Comparison of ENCODE assay signal across 28 mouse cellular contexts in the genomic region with DNA sequence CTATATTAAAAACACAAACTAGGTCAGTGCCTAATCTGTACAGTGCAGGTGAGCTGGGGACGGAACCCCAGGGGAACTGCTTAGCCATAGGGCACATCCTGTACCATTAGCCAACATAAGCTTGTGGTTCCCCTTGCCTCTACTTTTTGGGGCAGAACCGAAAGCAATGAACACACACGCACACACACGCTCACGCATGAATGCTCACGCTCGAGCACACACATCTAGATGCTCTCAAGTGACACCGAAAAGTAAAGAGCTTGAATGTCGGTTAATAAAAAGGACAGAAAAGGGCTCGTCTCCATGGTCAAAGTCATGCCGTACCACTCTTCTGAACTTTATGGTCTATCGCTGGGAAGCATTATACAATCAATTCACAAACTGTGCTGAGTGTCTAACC. TPM values are rescaled to one million over a fixed set of nuclear protein-coding genes. Genes with fewer than 3 reads are reported as not detected.
DNase-seq lines count a peak whose midpoint lies in the region; ATAC-seq and TF ChIP-seq lines count a peak whose summit lies in the region.
"Had no signal": no experiment of that assay in that cellular context is flagged by ENCODE, and none has a peak within 500 bp of the region (broad histone marks: within the 10 kb centered on the region; RNA-seq: fewer than 3 reads in every experiment).

No protein-coding gene starts in this region.

- TF ChIP-seq POLR2A in CH12.LX (IDR thresholded peaks at IDR 0.05; ENCODE audit: low read depth, low read length), result no peak

- dilution Hi-C loops in CH12.LX (cut with MboI; ENCODE audit: extremely low pct_ligation_motif_present, extremely low pct_unique_long_range_greater_than_20kb, low sequenced_read_pairs), result no loop called here

- peaks cover 7 to 13% of the 10 kb centered on the region in 2 experiments for H3K4me1 ChIP-seq in CH12.LX (ENCODE audit: control insufficient read depth in 1 of 2, insufficient read depth in 2 of 2)
- no peaks in the 10 kb centered on the region for H3K4me1 ChIP-seq in forebrain, postnatal 0 days (ENCODE audit: insufficient read depth)
- H3K4me1 ChIP-seq in midbrain, embryonic 10.5 days, result no peaks in the 10 kb centered on the region
- H3K4me1 ChIP-seq: embryonic facial prominence, embryonic 13.5 days; embryonic facial prominence, embryonic 15.5 days; forebrain, embryonic 13.5 days; forebrain, embryonic 15.5 days had no signal

- DNase-seq in A20 (ENCODE audit: low read depth, low spot score), result peak; percentile 58
- no peak for DNase-seq in CH12.LX (ENCODE audit: extremely low read depth)
- DNase-seq in splenic B cell, adult 2 months (ENCODE audit: low read depth, low spot score), result peak; percentile 19
- no peak for DNase-seq in urinary bladder, postnatal 4 days (ENCODE audit: low spot score in 2 of 2)
- DNase-seq in forebrain, postnatal 0 days, result no peak
- no peak for DNase-seq in midbrain, embryonic 10.5 days (ENCODE audit: low spot score)
- DNase-seq: adrenal gland, adult 2 months; adrenal gland, postnatal 10 days; adrenal gland, postnatal 25 days; cerebellum, adult 11 months; cerebellum, adult 18-20 months; cerebellum, adult 8-10 months; cerebellum, adult 9-11 months; cerebellum, postnatal 14 days; cerebellum, postnatal 36 days; embryo, embryonic 11 days had no signal

- H3K9me3 ChIP-seq in CH12.LX (replicated peaks; ENCODE audit: low read length), result no peaks in the 10 kb centered on the region
- H3K9me3 ChIP-seq in forebrain, postnatal 0 days (ENCODE audit: low read length), result no peaks in the 10 kb centered on the region
- no peaks in the 10 kb centered on the region for H3K9me3 ChIP-seq in midbrain, embryonic 10.5 days (replicated peaks)
- H3K9me3 ChIP-seq: embryonic facial prominence, embryonic 13.5 days; embryonic facial prominence, embryonic 15.5 days; forebrain, embryonic 13.5 days; forebrain, embryonic 15.5 days had no signal

- no peak overlapping the region for H3K27ac ChIP-seq in CH12.LX (ENCODE audit: insufficient read depth, low read depth)
- H3K27ac ChIP-seq in forebrain, postnatal 0 days (ENCODE audit: low read depth, low read length), result no peak overlapping the region
- H3K27ac ChIP-seq in midbrain, embryonic 10.5 days (replicated peaks), result no peak overlapping the region
- H3K27ac ChIP-seq: embryonic facial prominence, embryonic 13.5 days; embryonic facial prominence, embryonic 15.5 days; forebrain, embryonic 13.5 days; forebrain, embryonic 15.5 days had no signal

- H3K79me2 ChIP-seq in CH12.LX (replicated peaks; ENCODE audit: control insufficient read depth, extremely low read depth, insufficient read depth, poor library complexity, severe bottlenecking), result no peaks in the 10 kb centered on the region

- TF ChIP-seq RAD21 in CH12.LX (IDR thresholded peaks at IDR 0.05; ENCODE audit: low read depth, low read length), result no peak

- in situ Hi-C loops in CH12.LX (cut with MboI; ENCODE audit: low pct_ligation_motif_present, low pct_unique_long_range_greater_than_20kb, low sequenced_read_pairs), result no loop called here

- H3K4me2 ChIP-seq in CH12.LX (ENCODE audit: insufficient read depth, low read depth, poor library complexity, severe bottlenecking), result peak overlapping the region; percentile 81
- no peak overlapping the region for H3K4me2 ChIP-seq in forebrain, postnatal 0 days (ENCODE audit: low read depth)
- H3K4me2 ChIP-seq: embryonic facial prominence, embryonic 13.5 days; embryonic facial prominence, embryonic 15.5 days; forebrain, embryonic 13.5 days; forebrain, embryonic 15.5 days had no signal

- TF ChIP-seq EP300 in CH12.LX (IDR thresholded peaks at IDR 0.05; ENCODE audit: low read length), result no peak

- no peaks in the 10 kb centered on the region for H3K27me3 ChIP-seq in CH12.LX (replicated peaks)
- no peaks in the 10 kb centered on the region for H3K27me3 ChIP-seq in splenic B cell, adult 2 months (ENCODE audit: control insufficient read depth, insufficient read depth, low read length, poor library complexity, severe bottlenecking)
- H3K27me3 ChIP-seq in forebrain, postnatal 0 days (ENCODE audit: insufficient read depth, low read length), result no peaks in the 10 kb centered on the region
- H3K27me3 ChIP-seq in midbrain, embryonic 10.5 days (ENCODE audit: low read depth, poor library complexity, severe bottlenecking), result no peaks in the 10 kb centered on the region
- H3K27me3 ChIP-seq: embryonic facial prominence, embryonic 13.5 days; embryonic facial prominence, embryonic 15.5 days; forebrain, embryonic 13.5 days; forebrain, embryonic 15.5 days had no signal

- no peak for TF ChIP-seq CTCF in CH12.LX (conservative IDR thresholded peaks at IDR 0.05 in 1 of 2, IDR thresholded peaks at IDR 0.05 in 1 of 2; ENCODE audit: low read depth in 2 of 2, low read length in 2 of 2)
- no peak for TF ChIP-seq CTCF in forebrain, postnatal 0 days (IDR thresholded peaks at IDR 0.05; ENCODE audit: low read depth)

- ATAC-seq in granulocyte monocyte progenitor cell, adult 5-6 weeks (replicated peaks; ENCODE audit: poor library complexity, severe bottlenecking), result peak; percentile 27; the same call in 1 of the 2 replicates
- ATAC-seq in forebrain, postnatal 0 days, result no peak
- ATAC-seq: CD4-positive, CD25-positive, alpha-beta regulatory T cell, adult 4 months; forebrain, embryonic 13.5 days; forebrain, embryonic 15.5 days had no signal

- H3K36me3 ChIP-seq in CH12.LX (replicated peaks in 1 of 2; ENCODE audit: control insufficient read depth in 1 of 2, insufficient read depth in 1 of 2, low read length in 1 of 2), result no peaks in the 10 kb centered on the region
- no peaks in the 10 kb centered on the region for H3K36me3 ChIP-seq in splenic B cell, adult 2 months (ENCODE audit: control insufficient read depth, insufficient read depth, low read length, poor library complexity, severe bottlenecking)
- no peaks in the 10 kb centered on the region for H3K36me3 ChIP-seq in forebrain, postnatal 0 days (ENCODE audit: insufficient read depth)
- H3K36me3 ChIP-seq in midbrain, embryonic 10.5 days, result no peaks in the 10 kb centered on the region
- H3K36me3 ChIP-seq: embryonic facial prominence, embryonic 13.5 days; embryonic facial prominence, embryonic 15.5 days; forebrain, embryonic 15.5 days had no signal

- WGBS in forebrain, postnatal 0 days, result 94% methylated on average over 12 of the region's 12 CpGs
- 94% methylated on average over 12 of the region's 12 CpGs for WGBS in midbrain, embryonic 10.5 days

- H3K4me3 ChIP-seq in CH12.LX (replicated peaks in 1 of 3; ENCODE audit: low read depth in 2 of 3, low read length in 2 of 3, poor library complexity in 1 of 3), result no peak overlapping the region
- no peak overlapping the region for H3K4me3 ChIP-seq in forebrain, postnatal 0 days (ENCODE audit: low read depth, low read length)
- H3K4me3 ChIP-seq in midbrain, embryonic 10.5 days, result no peak overlapping the region
- H3K4me3 ChIP-seq: embryonic facial prominence, embryonic 13.5 days; embryonic facial prominence, embryonic 15.5 days; erythroblast, embryonic 14.5 days; forebrain, embryonic 13.5 days; forebrain, embryonic 15.5 days had no signal

- no peak overlapping the region for H3K9ac ChIP-seq in CH12.LX (ENCODE audit: insufficient read depth, low read depth)
- no peak overlapping the region for H3K9ac ChIP-seq in forebrain, postnatal 0 days
- H3K9ac ChIP-seq: embryonic facial prominence, embryonic 13.5 days; embryonic facial prominence, embryonic 15.5 days; forebrain, embryonic 13.5 days; forebrain, embryonic 15.5 days had no signal

TF ChIP-seq in CH12.LX, 34 proteins besides CTCF, POLR2A, EP300 and RAD21:
- no peak for TF ChIP-seq CHD1 (IDR thresholded peaks at IDR 0.05; ENCODE audit: low read depth, low read length)
- TF ChIP-seq MAFK (IDR thresholded peaks at IDR 0.05; ENCODE audit: insufficient replicate concordance, low read length), result no peak
- TF ChIP-seq BHLHE40 (IDR thresholded peaks at IDR 0.05; ENCODE audit: low read depth, low read length), result peak; percentile 41; the same call in 1 of the 2 replicates
- no peak for TF ChIP-seq MAZ (IDR thresholded peaks at IDR 0.05; ENCODE audit: low read depth, low read length)
- TF ChIP-seq ZKSCAN1 (IDR thresholded peaks at IDR 0.05; ENCODE audit: borderline replicate concordance, low read depth, low read length), result no peak
- no peak for TF ChIP-seq HCFC1 (IDR thresholded peaks at IDR 0.05; ENCODE audit: low read depth, low read length)

RNA-seq across cellular contexts. Expression of a gene that starts 1.0 kb away (rescaled TPM):
- total RNA-seq in CH12.LX (2012; rRNA removed) (not detected in 2 replicates), CH12.LX (2014; rRNA removed) (not detected in 2 replicates)
- not detected in 2 replicates for polyA plus RNA-seq in CH12.LX (2012; ENCODE audit: insufficient read length, low read depth)
- not detected in 2 replicates for total RNA-seq in granulocyte monocyte progenitor cell, adult 5-6 weeks (2014; fragmentation: Nextera tagmentation)
- total RNA-seq in granulocyte monocyte progenitor cell, adult 5-6 weeks (2017), result not detected in 2 replicates
- total RNA-seq in forebrain, postnatal 0 days (2014; rRNA removed), result 0.46 TPM in 1 of 2 replicates, not detected in the other
- polyA plus RNA-seq in forebrain, postnatal 0 days (2015; fragmentation: Nextera tagmentation; extraction: Ambion mirVana), result 0.14 TPM in 1 of 2 replicates, not detected in the other
- polyA plus RNA-seq in midbrain, embryonic 10.5 days (2016; fragmentation: Nextera tagmentation; extraction: Ambion mirVana), result 0.06 TPM in 1 of 2 replicates, not detected in the other
- total RNA-seq: common myeloid progenitor, adult 5-6 weeks; ES-E14; MEL had no signal
- polyA plus RNA-seq: adrenal gland, adult 2 months; CD4-positive, CD25-positive, alpha-beta regulatory T cell, adult 4 months; embryonic facial prominence, embryonic 11.5 days; embryonic facial prominence, embryonic 13.5 days; erythroblast, embryonic 14.5 days; forebrain, embryonic 11.5 days had no signal

RNA-seq across cellular contexts. Expression of a gene that starts 40.4 kb away (rescaled TPM):
- total RNA-seq in CH12.LX (2012; rRNA removed), result 61.2 and 63.3 TPM in 2 replicates
- total RNA-seq in CH12.LX (2014; rRNA removed), result 79.8 and 83.5 TPM in 2 replicates
- polyA plus RNA-seq in CH12.LX (2012; ENCODE audit: insufficient read length, low read depth), result 109 and 142 TPM in 2 replicates
- total RNA-seq in granulocyte monocyte progenitor cell, adult 5-6 weeks (2014; fragmentation: Nextera tagmentation), result 72.1 and 92.7 TPM in 2 replicates
- total RNA-seq in granulocyte monocyte progenitor cell, adult 5-6 weeks (2017), result 166 and 168 TPM in 2 replicates
- 57.5 and 64.2 TPM in 2 replicates for total RNA-seq in forebrain, postnatal 0 days (2014; rRNA removed)
- polyA plus RNA-seq in forebrain, postnatal 0 days (2015; fragmentation: Nextera tagmentation; extraction: Ambion mirVana), result 110 and 114 TPM in 2 replicates
- 136 and 137 TPM in 2 replicates for polyA plus RNA-seq in midbrain, embryonic 10.5 days (2016; fragmentation: Nextera tagmentation; extraction: Ambion mirVana)

Comparison
In these comparisons a context has a peak if more than half of its experiments do, and no peak if none do; other contexts are left out.
1. DNase-seq: peak in A20 (single experiment) and splenic B cell, adult 2 months (single experiment); none in CH12.LX (single experiment), urinary bladder, postnatal 4 days (0 of 2), forebrain, postnatal 0 days (single experiment) and midbrain, embryonic 10.5 days (single experiment).